Mouse (Mus musculus) urinary bladder, adult 2 months (tissue): ENCODE measurements around the gene Irf2bp2. TPM values are rescaled to one million over a fixed set of nuclear protein-coding genes. Genes with fewer than 3 reads are reported as not detected.

Experiments used
- DNase-seq: peaks from one replicate; pipeline ENCODE4 v3.0.0; 2022; ENCODE audit warnings: low spot score
- polyA plus RNA-seq: library from polyadenylated mRNA; depleted of rRNA; stranded (reverse); fragments of >200 nt; gene quantifications from 2 replicates; pipeline ENCODE4 v1.2.3, GENCODE M21; 2012

Irf2bp2 gene
- polyA plus RNA-seq, 1 experiment, result 33.4 TPM

DNA sequence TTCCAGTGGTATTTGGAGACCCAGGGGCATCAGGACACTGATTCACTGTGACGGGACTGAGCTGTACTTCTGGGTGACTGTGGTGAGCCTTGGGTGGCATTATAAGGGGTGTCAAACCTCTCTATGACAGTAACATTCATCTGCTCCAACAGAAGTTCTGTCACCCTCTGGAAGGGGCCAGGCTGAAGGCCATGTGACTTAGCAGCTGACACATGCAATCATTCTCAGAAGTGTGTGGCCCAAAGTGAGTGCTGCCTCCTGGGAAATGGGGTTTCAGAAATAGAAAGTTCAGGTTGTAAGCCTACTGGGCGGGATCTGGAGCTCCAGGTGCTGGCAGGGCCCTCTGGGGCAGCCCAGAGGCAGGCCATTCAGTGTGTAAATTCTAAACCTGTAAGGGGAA lies 26.1 kb downstream of the Irf2bp2 start:
- no peak for DNase-seq

DNA sequence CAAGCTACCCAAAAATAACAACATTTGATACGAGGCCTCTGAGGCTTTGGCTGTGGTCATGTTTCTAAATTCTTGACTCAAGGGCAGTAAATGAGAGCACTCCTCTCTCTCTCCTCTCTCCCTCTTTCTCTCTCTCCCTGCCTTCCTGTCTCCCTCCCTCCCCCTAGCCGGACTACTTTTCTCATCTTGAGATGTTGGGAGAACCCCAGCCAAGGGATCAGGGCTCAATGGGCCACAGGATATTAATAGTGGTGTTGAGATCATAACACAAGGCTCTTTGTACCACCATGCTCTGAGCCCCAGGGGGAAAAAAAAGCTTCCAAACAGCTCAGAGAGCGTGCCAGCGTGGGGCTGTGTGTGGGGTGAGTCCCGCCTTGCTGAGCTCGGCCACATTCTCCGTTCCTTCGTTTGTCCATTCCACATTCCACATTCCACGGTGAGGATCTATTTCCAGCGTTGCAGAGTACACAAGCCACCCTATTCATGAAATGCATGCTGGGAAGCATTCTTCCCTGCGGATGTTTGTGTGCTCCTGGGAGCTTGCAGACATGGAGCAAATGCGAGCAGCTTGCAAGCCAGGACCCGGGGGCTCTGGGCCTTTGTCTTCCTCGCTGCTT lies 27.2 kb downstream of the Irf2bp2 start:
- no peak for DNase-seq

GRCm38 (mm10) chr8:126565954-126566445 lies 27.8 kb downstream of the Irf2bp2 start:
- no peak for DNase-seq

DNA sequence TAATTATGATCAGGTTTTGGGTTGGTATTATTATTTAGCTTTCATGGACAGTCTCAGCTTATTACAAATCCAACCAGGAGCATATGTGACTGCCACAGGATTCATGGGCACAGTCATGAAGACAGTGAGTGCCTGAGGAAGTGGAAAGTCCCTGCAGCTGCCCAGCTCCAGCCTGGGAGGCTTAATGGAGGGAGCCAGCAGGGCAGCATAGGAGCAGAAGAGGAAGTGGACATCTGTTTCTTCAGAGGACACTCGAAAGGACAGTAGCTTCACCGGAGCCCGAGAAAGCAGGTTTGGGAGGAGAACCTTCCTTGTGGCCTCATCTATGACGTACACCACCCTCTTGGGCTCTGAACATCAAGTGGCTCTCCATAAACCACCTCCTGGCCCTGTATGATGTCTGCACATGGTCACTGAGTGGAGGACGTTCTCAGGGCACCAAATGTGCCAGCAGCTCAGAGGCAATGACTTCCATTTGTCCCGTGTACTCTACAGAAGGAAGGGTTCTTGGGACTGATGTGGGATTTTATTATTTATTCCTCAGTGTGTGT lies 28.5 kb downstream of the Irf2bp2 start:
- DNase-seq, result no peak

DNA sequence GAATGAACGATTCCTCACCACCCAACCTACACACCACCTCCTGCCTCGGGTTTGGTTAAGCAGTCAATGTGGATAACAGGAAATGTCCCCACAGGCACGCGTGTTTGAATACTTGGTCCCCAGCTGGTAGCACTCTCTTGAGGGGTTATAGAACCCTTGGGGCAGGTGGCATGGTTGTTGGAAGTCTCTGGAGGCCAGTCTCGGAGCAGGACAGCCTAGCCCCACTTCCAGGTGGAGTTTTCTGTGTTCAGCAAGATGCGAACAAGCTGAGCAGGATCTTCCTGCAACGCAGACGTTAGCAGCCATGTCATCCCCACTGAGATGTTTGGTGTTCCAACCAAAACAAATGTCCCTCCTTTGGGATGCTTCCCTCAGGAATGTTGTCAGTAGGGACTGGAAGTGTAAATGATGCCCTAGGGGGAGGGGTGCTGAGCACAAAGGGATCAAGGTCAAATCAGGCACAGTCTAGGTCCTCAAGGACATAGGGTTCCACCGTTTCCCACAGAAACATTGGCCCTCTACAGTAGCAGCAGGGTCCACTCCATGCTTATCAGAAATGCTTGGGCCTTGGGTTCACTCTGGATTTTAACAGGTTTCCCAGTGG lies 29.1 kb downstream of the Irf2bp2 start:
- DNase-seq, result no peak

- no peak for DNase-seq
These were observed 32.4 kb downstream of the Irf2bp2 start for GRCm38 (mm10) chr8:126561316-126561841.

- DNase-seq, result no peak
These were observed 35.3 kb downstream of the Irf2bp2 start for GRCm38 (mm10) chr8:126558400-126558953.

- DNase-seq, result no peak
These were observed 36.4 kb downstream of the Irf2bp2 start for GRCm38 (mm10) chr8:126557403-126557802.

- no peak for DNase-seq
These were observed 37.1 kb downstream of the Irf2bp2 start for GRCm38 (mm10) chr8:126556691-126557090.

GRCm38 (mm10) chr8:126554741-126555140 lies 39.0 kb downstream of the Irf2bp2 start:
- DNase-seq, result no peak

DNA sequence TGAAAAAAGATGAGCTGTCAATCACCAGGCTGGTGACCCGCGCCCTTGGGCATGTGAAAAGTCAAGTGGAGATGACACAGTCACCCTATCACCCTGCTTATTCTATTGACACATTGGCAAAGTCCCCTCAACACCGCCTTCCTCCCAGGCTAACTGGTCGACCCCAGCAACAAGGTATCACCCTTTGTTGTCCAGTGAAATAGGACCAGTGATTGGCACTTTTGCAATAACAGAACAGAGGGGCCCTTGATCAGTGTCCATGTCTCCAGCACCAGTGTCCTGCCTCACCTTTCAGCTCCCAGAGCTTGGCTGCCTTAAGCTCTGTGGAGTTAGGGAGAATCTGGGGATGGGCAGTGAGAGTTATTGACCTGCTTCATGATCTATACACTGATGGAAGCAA lies 41.9 kb downstream of the Irf2bp2 start:
- DNase-seq, result no peak

- DNase-seq, result no peak
These were observed 42.8 kb downstream of the Irf2bp2 start for GRCm38 (mm10) chr8:126550944-126551357.

DNA sequence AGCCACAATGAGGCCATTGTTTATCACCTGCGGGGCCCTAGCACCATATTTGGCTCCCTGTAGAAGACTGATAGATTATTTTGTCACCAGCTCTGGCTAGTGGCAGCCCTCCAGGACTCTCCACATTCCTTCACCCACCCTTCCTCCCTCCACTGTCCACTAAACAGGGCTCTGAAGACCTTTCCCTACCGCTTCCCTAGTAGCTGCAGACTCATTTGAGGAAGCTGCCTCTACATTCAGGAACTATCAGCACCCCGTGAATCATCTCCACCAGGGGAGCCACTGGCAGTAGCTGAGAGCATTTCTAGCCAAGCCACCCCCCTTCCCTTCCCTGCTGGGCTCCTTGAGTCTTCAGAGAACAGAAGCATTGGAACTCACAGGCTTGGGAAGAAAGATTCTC lies 45.9 kb downstream of the Irf2bp2 start:
- DNase-seq, result no peak

GRCm38 (mm10) chr8:126547361-126547760 lies 46.4 kb downstream of the Irf2bp2 start:
- no peak for DNase-seq

DNA sequence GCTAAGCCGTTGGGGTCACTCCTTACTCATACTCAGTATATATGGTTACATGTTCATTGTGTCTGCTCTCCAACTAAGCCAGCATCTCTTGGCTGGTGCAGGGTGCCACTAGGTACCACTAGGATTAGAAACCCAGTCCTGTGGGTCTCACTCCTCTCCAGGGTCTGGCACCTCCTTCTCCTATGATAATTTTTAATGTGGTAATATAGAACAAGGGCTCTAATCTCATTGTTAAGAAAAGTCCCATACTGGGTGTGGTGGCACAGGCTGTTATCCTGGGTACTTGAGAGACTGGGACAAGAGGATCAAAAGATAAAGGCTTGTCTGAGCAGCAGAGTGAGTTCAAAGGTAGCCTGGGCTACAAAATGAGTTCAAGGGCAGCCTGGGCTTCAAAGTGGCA lies 47.3 kb downstream of the Irf2bp2 start:
- DNase-seq, result no peak

- DNase-seq, result no peak
These were observed 50.4 kb downstream of the Irf2bp2 start for GRCm38 (mm10) chr8:126543407-126543806.

- DNase-seq, result no peak
These were observed 51.0 kb downstream of the Irf2bp2 start for GRCm38 (mm10) chr8:126542757-126543156.

DNA sequence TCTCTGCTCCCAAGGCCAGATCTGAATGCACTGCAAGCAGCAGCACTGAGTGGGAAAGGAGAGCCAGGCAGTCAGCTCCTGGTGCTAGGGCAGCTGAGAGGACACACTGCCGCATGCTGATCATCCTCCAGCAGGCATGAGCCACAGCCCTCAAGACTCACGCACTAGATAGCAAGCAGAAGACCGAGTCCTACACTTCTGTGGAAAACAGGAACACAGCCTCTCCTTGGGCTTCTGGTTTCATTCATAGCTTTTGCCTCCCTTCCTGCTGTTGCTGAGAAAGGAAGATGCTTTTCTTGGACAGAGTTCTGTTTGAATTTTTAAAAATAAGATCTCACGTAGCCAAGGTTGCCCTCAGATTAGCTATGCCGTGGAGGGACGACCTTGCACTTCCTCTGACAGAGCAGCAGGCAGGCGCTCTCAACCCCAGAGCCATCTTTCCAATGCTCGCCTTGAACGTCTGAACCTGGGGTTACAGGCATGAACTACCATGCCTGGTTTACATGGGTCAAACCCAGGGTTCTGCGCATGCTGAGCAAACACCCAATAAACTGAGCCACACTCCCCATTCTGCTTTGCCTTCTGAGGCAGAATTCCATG lies 51.6 kb downstream of the Irf2bp2 start:
- DNase-seq, result no peak

DNA sequence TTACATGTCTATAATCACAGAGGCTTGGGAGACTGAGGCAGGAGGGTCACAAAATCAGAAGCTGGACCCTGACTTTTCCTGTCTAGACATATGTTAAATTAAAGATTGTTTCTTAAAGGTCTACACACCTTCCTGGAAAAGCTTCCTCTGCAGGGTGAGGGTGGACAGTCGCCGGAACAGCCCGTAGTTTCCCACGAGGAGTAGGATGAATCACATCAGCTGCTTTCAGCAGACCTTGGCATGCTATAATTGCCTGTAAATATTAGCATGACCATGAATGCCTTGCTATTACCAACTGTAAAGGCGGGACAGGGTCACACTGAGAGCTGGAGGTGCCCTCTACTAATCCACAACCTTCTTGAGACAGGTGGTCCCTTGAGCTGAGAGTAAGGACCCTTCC lies 53.5 kb downstream of the Irf2bp2 start:
- DNase-seq, result no peak

DNA sequence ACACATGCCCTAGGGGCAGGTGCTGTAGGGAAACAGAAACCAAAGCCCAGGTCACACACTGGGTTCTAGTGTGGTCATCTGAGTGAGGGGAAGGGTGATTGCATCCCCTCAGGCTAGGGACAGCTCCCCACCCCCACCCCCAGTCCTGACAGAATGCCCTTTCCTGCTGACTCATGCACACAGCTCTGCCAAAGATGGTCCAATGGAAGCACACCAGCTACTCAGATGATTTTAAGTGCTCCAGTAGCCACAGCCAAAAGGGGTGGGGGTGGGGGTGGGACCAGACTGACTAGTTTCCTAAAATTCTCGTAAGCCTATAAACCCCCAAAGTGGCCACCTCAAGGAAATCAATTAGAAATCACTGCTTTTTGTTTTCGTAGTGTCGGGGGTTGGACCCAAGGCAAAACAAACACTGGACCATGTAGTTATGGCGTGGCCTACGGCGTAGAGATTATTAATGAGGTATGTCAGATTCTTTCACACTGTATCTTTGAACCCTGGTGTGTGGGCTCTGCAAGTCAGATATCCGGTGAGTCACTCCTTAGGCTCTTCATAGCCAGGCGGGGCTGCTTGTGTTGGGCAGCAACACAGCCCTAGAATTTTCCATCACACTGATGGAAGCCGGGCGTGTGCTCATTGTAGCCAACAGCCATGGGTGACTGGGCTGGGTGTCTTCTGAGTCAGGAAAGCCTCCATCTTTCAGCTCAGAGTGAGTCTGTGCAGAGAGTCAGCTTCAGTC lies 54.3 kb downstream of the Irf2bp2 start:
- DNase-seq, result no peak

DNA sequence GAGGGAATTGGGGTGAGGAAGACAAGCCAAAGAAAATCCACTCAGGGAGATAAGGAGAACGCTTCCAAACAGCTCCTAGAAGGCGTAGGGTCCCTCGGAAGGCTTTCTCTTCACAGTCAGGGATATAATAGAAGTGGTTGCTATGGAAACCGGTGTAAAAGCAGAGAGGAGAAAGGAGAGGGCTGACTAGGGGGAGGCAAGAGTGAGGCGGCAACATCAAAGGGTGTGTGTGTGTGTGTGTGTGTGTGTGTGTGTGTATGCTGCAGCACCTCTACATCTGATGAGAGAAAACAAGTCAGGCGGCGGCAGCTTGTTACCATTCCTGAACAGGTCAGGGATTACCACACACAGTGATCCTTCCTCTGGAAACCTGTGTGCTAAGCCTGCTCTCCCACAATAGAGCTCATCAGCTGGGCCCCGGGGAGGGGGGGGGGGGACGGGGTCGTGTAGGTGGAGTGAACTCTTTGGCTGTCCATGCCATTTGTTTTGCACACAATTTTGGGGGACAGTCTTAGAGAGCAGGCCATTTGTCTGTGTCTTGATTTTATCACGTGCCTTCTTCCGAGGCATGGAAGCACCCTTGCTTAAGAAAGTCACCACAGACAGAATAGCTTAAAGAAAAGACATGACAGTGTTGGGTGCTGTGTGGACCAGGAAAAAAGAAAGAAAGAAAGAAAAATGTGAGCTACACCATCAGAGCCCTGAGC lies 55.0 kb downstream of the Irf2bp2 start:
- DNase-seq, result no peak
